Mouse (Mus musculus): ENCODE results near the gene Apoc1.

Gene Apoc1

GRCm38 (mm10) chr7:19691873-19692865 is at the start of gene Apoc1:
Gene Apoc1, minus strand, starts transcription at chr7:19692660.
- no peak for DNase-seq (ENCODE audit: low spot score in 2 of 2)

DNA sequence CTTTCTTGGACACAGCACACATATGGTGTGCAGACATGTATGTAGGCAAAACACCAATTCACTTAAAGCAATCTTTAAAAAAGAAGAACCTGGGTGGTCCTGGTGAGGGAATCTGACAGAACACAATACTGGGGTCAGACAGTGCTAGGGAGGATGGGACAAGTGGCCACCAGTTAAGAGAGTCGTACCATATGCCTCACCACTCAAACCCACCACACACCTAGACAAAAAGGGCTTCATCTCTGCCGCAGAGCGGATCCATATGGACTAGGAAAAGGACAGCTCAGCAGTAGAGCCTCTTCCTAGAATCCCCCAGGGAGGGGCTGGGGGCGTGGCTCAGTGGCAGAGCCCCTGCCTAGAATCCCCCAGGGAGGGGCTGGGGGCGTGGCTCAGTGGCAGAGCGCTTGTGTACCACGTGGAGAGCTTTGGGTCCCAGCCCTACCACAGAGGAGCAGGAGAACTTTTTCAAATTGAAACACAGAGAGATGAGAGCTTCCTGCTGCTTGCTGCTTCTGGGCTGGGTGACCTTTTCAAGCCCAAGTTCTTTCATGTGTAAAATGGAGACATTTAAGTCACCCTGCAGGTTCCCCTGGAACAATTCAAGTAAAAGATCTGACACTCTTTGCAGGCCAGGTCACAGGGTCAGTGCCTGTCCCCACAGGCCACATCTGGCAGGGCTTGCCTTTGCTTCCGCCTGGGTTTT is 49.0 kb upstream of the Apoc1 start:
- no peak for DNase-seq (ENCODE audit: low spot score in 2 of 2)

GRCm38 (mm10) chr7:19740269-19740668 is 47.8 kb upstream of the Apoc1 start:
- DNase-seq (ENCODE audit: low spot score in 2 of 2): no peak

GRCm38 (mm10) chr7:19738771-19739170 is 46.3 kb upstream of the Apoc1 start:
- DNase-seq (ENCODE audit: low spot score in 2 of 2): no peak

DNA sequence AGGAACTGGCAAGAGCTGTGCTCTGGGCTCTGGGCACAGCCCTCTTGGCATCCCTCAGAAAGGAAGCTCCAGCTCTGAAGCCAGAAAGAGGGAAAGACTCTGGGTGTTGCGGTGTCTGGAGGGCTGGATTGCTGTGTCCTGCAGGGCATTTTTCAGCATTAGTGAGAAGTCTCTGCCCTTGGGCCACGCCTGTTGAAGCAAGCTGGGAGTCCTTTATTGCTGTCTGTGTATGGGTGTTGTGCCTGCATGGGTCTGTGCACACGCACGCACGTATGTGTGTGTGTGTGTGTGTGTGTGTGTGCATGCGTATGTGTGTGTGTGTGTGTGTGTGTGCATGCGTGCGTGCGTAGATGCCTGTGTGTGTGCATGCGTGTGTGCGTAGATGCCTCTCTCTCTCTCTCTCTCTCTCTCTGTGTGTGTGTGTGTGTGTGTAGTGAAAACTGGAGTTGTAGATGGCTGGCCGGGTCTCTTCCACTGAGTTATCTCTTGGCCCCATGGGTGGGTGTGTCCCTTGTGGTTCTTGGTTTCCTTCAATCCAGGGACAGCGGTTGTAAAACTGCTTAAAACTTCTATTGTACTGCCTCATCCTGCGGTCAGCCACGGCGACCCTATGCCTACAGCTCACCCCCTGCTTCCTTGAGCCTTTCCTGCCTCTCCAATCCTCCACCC is 44.1 kb upstream of the Apoc1 start:
- no peak for DNase-seq (ENCODE audit: low spot score in 2 of 2)

GRCm38 (mm10) chr7:19734178-19734666 is 41.8 kb upstream of the Apoc1 start:
- DNase-seq (ENCODE audit: low spot score in 2 of 2): no peak

DNA sequence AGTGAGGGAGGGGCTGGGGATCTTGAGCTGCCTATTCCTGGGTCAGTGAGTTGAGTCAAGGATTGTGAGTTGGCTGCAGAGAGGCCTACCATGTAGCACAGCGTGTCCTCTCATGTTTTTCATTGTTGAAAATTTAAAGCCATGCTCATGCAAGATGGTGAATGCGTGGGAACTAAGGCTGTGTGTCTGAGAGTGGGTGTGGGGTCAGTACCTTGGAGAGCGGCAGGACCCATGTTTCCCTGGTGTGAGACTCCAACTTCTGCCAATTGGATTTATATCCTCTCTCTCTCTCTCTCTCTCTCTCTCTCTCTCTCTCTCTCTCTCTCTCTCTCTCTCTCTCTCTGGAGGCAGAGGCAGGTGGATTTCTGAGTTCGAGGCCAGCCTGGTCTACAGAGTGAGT is 34.1 kb upstream of the Apoc1 start:
- DNase-seq (ENCODE audit: low spot score in 2 of 2): no peak

DNA sequence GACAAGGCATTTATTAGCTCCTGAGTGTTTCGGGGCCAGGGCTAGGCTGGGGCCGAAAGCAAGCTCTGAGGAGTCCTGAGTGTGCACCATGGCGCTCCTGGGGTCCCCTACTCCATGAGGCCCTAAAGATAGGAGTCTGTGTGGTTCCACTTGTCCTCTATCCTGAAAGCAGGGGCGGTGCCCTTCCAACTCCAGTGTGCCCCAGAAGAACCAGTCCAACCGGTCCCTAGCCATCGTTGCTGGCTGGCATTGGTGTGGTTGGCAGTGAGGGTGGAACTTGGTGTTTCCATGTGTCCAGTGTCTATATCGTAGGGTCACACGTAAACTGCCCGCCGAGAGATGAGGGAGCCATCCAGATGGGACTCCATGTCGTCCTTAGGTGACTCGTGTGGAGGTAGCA is 31.7 kb upstream of the Apoc1 start:
- peak in 1 of 2 experiments; percentile 22 for DNase-seq (ENCODE audit: low spot score in 2 of 2)

DNA sequence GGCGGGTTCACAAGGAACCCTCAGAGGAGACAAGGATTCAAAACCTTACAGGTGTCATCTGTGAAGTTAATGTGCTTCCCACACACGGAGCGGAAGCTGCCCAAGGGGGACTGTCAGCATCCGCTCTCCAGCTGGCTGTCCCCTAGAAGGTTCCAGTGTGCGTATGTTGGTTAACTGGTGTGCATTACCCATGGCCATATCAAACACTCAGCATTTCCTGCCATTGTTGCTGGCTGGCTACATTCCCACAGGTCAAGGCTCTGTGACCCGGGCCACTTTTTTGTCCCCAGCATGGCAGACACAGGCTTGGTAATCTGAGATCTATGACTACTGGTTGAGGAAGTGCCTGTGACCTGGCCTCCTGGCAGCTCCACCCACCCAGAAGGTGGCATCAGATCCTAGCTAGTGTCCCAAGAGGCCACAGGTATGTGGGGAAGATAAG is 30.3 kb upstream of the Apoc1 start:
- peak in 1 of 2 experiments; percentile 21 for DNase-seq (ENCODE audit: low spot score in 2 of 2)

DNA sequence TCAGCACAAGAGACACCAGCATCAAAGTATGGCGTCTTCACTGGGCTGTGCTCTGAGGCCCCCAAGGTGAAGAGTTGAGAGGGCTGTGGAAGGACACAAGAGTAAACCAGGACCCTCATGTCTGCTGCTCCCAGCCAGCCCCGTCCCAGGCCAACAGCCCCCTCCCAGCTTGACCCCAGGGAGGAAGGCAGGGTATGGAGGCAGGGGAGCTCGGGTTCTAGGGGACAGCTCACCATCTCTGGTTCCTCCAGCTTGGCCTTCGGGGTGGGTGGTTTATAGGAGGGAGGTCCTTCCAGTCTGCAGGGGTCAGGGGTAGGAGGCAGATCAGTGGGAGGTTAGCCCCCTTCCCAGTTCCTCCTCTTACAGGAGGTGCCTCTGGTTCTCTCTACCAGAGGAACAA is 26.7 kb upstream of the Apoc1 start:
- no peak for DNase-seq (ENCODE audit: low spot score in 2 of 2)

- DNase-seq (ENCODE audit: low spot score in 2 of 2): no peak
Measured at GRCm38 (mm10) chr7:19718297-19718952, 26.0 kb upstream of the Apoc1 start.

GRCm38 (mm10) chr7:19717346-19717745 is 24.9 kb upstream of the Apoc1 start:
- DNase-seq (ENCODE audit: low spot score in 2 of 2): no peak

DNA sequence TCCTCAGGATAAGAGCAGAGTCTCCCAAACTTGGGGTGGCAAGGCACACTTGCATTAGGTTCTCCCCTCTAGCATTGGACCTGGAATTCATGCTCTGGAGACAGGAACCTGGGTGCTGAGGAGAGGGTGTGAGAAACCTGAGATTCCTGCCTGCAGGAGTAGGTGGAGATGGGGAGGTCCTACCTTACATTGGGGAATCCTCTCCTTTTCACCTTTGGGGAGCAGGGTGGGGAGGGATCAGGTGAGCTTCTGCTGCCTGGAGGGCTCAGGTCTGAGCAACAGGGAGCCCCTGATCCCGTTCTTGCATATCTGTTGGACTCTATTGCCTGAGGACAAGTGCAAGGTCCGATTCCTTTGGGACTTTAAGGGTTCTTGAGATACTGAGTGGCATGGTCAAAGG is 24.4 kb upstream of the Apoc1 start:
- no peak for DNase-seq (ENCODE audit: low spot score in 2 of 2)

DNA sequence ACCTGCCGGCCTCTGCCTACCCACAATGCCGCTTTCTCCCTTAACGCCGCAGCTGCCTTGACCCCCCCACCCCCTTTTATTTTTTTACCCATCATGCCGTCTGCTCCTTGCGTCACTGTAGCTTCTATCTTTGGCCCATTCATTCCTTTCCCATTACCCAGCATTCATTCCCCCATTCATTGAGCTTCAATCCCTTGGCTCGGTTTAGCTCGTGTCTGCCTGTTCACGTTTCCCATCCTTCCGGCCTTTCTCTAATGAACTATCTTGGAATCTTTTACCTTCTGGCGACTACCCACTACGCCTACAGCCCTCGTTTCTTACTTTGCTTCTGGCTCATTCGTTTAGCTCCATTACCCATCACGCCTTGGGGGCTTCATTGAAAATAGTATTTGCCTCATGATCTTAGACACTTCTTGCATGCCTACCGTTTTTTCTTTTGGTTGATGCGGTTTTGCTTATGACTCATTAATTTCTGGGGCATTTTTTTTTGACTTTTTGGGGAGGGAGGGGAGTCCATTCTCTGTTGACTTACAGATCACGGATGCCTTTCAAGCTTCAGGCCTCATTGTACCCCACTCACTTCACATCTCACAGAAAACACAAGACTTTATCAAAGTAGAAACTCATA is 23.7 kb upstream of the Apoc1 start:
- no peak for DNase-seq (ENCODE audit: low spot score in 2 of 2)

GRCm38 (mm10) chr7:19715239-19716054 is 23.0 kb upstream of the Apoc1 start, which contains the start of gene Tomm40:
Gene Tomm40, minus strand, starts transcription at chr7:19715438.
- peak; percentile 100 for DNase-seq (ENCODE audit: low spot score in 2 of 2)

DNA sequence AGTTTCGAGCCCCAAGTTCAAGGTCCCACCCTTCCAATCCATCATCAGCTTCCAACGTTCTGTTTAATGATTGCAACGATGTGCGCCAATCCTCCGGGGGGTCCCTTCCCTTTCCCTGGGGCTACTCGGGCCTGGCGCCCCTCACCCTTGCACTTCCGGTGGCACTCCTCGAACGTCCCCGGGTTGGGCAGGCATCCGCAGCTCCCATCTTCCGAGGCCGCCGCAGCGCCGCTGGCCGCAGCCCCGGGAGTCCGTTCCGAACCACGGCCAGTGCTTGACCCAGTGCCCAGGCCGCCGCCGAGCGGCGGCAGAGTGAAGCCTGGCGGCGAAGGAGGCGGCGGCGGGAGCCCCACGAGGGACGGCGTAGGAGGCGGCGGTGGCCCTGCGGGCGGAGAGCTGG is 22.4 kb upstream of the Apoc1 start:
- no peak for DNase-seq (ENCODE audit: low spot score in 2 of 2)

DNA sequence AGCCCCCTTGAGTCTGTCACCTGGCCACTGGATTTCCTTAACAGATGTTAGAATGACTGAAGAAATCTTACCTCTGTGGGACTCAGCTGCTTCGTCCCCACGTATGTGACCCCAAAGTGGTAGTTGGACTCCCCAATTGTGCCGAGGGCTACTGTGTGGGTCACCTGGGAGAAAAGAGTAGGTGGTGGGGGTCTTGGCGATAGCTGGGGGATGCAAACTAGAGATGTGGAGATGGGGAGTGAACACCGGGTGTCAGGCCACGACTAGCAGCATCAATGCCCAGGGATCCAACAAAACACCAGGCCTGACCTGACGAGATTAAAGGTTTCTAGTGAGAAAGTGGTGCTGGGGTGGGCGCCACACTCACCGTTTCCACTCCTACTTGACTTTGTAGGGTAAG is 21.1 kb upstream of the Apoc1 start:
- no peak for DNase-seq (ENCODE audit: low spot score in 2 of 2)

- no peak for DNase-seq (ENCODE audit: low spot score in 2 of 2)
Measured at GRCm38 (mm10) chr7:19713196-19713595, 20.7 kb upstream of the Apoc1 start.

DNA sequence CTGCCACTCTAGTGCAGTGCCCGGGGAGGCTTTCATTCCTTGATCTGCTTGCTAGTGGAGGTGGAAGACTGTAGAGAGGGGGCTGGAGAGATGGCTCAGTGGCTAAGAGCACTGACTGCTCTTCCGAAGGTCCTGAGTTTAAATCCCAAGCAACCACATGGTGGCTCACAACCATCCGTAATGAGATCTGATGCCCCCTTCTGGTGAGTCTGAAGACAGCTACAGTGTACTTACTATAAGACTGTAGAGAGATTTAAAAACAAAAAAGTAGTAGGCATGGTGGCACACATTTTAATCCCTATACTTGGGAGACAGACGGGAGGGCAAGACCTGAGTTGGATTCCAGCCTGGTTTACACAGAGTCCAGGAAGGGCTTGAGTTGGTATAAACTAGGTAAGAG is 20.0 kb upstream of the Apoc1 start:
- no peak for DNase-seq (ENCODE audit: low spot score in 2 of 2)

GRCm38 (mm10) chr7:19710650-19711049 is 18.2 kb upstream of the Apoc1 start:
- no peak for DNase-seq (ENCODE audit: low spot score in 2 of 2)

Data from right cerebral cortex, postnatal 10 days (tissue).